Mouse (Mus musculus) neural tube, embryonic 12.5 days (tissue): ENCODE results near the gene Sctr. TPM values are rescaled to one million over a fixed set of nuclear protein-coding genes. Genes with fewer than 3 reads are reported as not detected.
A peak's percentile ranks its signal among the peaks of the same experiment; 100 is the strongest.

Experiments
- ATAC-seq: fragments of 200-750 bp; cut with Nextera tagmentation; 2 replicates; pipeline ENCODE4 v1.8.0; 2017; ENCODE audit warnings: low read depth, mild to moderate bottlenecking, moderate TSS enrichment, moderate library complexity; ENCODE audit not compliant: low FRiP score
- H3K27ac ChIP-seq: fragments of 300-500 bp; sonication (generic); 2 replicates; pipeline ENCODE4 v1.5.1; 2016
- H3K27me3 ChIP-seq: fragments of 300-500 bp; sonication (generic); replicated peaks from 2 replicates; pipeline ENCODE4 v1.6.1; 2016; ENCODE audit warnings: mild to moderate bottlenecking
- H3K36me3 ChIP-seq: fragments of 300-500 bp; sonication (generic); 2 replicates; pipeline ENCODE4 v1.6.1; 2016; ENCODE audit warnings: mild to moderate bottlenecking
- H3K4me1 ChIP-seq: fragments of 300-500 bp; sonication (generic); 2 replicates; pipeline ENCODE4 v1.6.1; 2016
- H3K4me2 ChIP-seq: fragments of 300-500 bp; sonication (generic); replicated peaks from 2 replicates; pipeline ENCODE4 v1.6.1; 2016; ENCODE audit warnings: mild to moderate bottlenecking
- H3K4me3 ChIP-seq: fragments of 300-500 bp; sonication (generic); 2 replicates; pipeline ENCODE4 v1.5.1; 2016
- H3K9ac ChIP-seq: fragments of 300-500 bp; sonication (generic); 2 replicates; pipeline ENCODE4 v1.6.1; 2016; ENCODE audit warnings: mild to moderate bottlenecking
- H3K9me3 ChIP-seq: fragments of 300-500 bp; sonication (generic); 2 replicates; pipeline ENCODE4 v1.6.1; 2016; ENCODE audit warnings: mild to moderate bottlenecking
- WGBS: fragments of 180-500 bp; shearing (Covaris S2); methylation state at CpG from one replicate; pipeline ENCODE4 v1.1.7; 2016; 5-methylcytosine and 5-hydroxymethylcytosine counted together
- polyA plus RNA-seq: library from polyadenylated mRNA; unstranded; fragments of >200 nt; fragmentation: Nextera tagmentation; extraction: Ambion mirVana; gene quantifications from 2 replicates; pipeline ENCODE4 v1.2.1, GENCODE M21; 2016

Gene Sctr
- 0.65 and 0.79 TPM in 2 replicates for polyA plus RNA-seq

DNA sequence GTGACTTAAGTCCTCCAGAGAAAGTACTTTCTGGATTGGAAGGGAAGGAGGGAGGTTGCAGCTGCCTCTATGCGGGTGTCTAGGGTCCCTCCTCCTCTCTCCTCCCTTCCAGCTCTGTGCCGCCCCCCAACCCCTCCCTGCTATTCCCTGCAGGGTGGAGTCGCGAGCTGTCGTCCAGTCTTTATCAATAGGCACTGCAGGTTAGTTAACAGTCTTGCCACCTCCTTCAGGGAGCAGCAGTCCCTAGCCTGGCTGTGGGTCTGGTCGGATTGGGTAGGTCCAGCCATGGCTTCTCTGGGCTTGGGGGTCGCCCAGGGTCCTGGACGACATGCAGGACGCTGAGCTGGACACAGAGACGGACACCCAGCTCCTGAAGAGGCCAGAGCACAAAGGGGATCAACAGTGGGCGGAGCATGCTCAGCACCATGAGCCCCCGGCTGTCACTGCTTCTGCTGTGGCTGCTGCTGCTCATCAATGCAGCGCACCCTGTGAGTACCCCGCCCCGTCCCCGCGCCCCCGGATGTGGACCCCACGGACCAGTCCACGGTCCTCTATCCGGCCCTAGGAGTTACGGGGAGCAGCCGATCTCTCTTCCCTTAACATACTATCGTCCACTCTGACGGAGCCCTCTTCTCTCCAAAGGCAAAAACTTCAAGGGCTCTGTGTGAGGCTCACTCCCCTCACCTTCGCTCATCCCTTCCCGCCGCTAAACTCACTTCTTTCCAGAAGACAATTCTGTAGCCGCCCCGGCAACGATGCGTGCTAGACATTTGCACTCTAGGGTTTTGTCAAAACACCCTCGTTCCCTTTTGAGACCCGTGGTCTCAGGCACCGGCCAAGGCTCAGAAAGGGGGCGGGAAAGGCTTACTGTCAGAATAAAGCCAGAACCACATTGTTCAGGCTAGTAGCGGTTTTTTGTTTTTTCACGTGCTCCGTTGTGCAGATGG, at the start of gene Sctr:
Gene Sctr (plus strand): TSS at position 51 of the 947 bp plus-strand sequence.
- peaks cover 14% of the 10 kb centered on the region; the same call in 1 of the 2 replicates for H3K4me1 ChIP-seq
- no peaks in the 10 kb centered on the region for H3K36me3 ChIP-seq
- peaks cover 21% of the 10 kb centered on the region for H3K27me3 ChIP-seq
- peak within 1 kb of the TSS; percentile 80 for H3K4me2 ChIP-seq
- H3K9ac ChIP-seq = peak within 1 kb of the TSS; percentile 58
- peak; percentile 86 for ATAC-seq
- H3K4me3 ChIP-seq = peak within 1 kb of the TSS; percentile 37
- whole genome bisulfite sequencing = 1% methylated on average over 39 of the region's 39 CpGs
- H3K27ac ChIP-seq = no peak within 1 kb of the TSS
- no peaks in the 10 kb centered on the region for H3K9me3 ChIP-seq

GRCm38 (mm10) chr1:119957716-119958222, 48.9 kb upstream of the Sctr start:
- H3K27ac ChIP-seq = no peak overlapping the region
- H3K36me3 ChIP-seq = no peaks in the 10 kb centered on the region
- no peak for ATAC-seq
- H3K27me3 ChIP-seq = no peaks in the 10 kb centered on the region
- H3K4me1 ChIP-seq = no peaks in the 10 kb centered on the region
- no peak overlapping the region for H3K9ac ChIP-seq
- no peaks in the 10 kb centered on the region for H3K9me3 ChIP-seq
- no peak overlapping the region for H3K4me2 ChIP-seq
- WGBS = 74% methylated on average over 9 of the region's 9 CpGs
- H3K4me3 ChIP-seq = no peak overlapping the region

- no peak overlapping the region for H3K4me2 ChIP-seq
- WGBS = 89% methylated on average over 4 of the region's 4 CpGs
- H3K4me3 ChIP-seq = no peak overlapping the region
- H3K27me3 ChIP-seq = no peaks in the 10 kb centered on the region
- H3K9ac ChIP-seq = no peak overlapping the region
- H3K27ac ChIP-seq = no peak overlapping the region
- no peak for ATAC-seq
- no peaks in the 10 kb centered on the region for H3K4me1 ChIP-seq
- no peaks in the 10 kb centered on the region for H3K36me3 ChIP-seq
- no peaks in the 10 kb centered on the region for H3K9me3 ChIP-seq
These were observed 47.2 kb upstream of the Sctr start for GRCm38 (mm10) chr1:119959464-119959863.

GRCm38 (mm10) chr1:119959920-119960319, 46.8 kb upstream of the Sctr start:
- Histone ChIP-seq H3K9me3 (no peaks in the 10 kb centered on the region), H3K27me3 (no peaks in the 10 kb centered on the region), H3K4me2 (no peak overlapping the region), H3K4me1 (no peaks in the 10 kb centered on the region), H3K27ac (no peak overlapping the region), H3K36me3 (no peaks in the 10 kb centered on the region), H3K9ac (no peak overlapping the region), H3K4me3 (no peak overlapping the region)
- no peak for ATAC-seq
- WGBS = 64% methylated on average over 7 of the region's 7 CpGs

GRCm38 (mm10) chr1:119965804-119966514, 40.7 kb upstream of the Sctr start:
- ATAC-seq = no peak
- Histone ChIP-seq H3K4me3 (no peak overlapping the region), H3K36me3 (no peaks in the 10 kb centered on the region), H3K4me2 (no peak overlapping the region), H3K9me3 (no peaks in the 10 kb centered on the region), H3K27me3 (no peaks in the 10 kb centered on the region), H3K4me1 (no peaks in the 10 kb centered on the region), H3K9ac (no peak overlapping the region), H3K27ac (no peak overlapping the region)
- 64% methylated on average over 12 of the region's 12 CpGs for WGBS

DNA sequence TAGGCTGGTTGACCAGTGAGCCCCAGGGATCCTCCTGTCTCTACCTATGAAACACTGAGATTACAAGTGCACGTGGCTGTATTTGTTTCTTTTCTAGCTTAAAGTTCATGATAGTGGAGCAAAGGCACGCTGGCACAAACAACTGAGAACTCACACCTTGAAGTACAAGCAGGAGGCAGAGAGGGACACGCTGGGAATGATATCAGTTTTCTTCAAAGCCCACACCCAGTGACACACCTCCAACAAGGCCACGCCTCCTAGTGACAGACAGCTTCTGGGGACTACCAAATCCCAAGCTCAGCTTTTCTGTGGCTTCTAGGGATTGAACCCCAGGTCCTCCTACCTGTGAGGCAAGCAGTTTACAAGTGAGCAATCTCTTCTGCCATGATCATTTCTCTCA, 33.6 kb upstream of the Sctr start:
- no peaks in the 10 kb centered on the region for H3K27me3 ChIP-seq
- H3K4me2 ChIP-seq = no peak overlapping the region
- no peaks in the 10 kb centered on the region for H3K4me1 ChIP-seq
- no peaks in the 10 kb centered on the region for H3K9me3 ChIP-seq
- no peak overlapping the region for H3K27ac ChIP-seq
- H3K36me3 ChIP-seq = no peaks in the 10 kb centered on the region
- ATAC-seq = no peak
- 42% methylated on average over 4 of the region's 4 CpGs for WGBS
- H3K4me3 ChIP-seq = no peak overlapping the region
- no peak overlapping the region for H3K9ac ChIP-seq

- H3K27me3 ChIP-seq = no peaks in the 10 kb centered on the region
- H3K36me3 ChIP-seq = no peaks in the 10 kb centered on the region
- H3K4me1 ChIP-seq = no peaks in the 10 kb centered on the region
- H3K4me3 ChIP-seq = no peak overlapping the region
- 88% methylated on average over 4 of the region's 4 CpGs for WGBS
- no peak overlapping the region for H3K27ac ChIP-seq
- H3K9ac ChIP-seq = no peak overlapping the region
- H3K9me3 ChIP-seq = no peaks in the 10 kb centered on the region
- no peak overlapping the region for H3K4me2 ChIP-seq
- ATAC-seq = no peak
These were observed 31.6 kb upstream of the Sctr start for GRCm38 (mm10) chr1:119975141-119975540.

GRCm38 (mm10) chr1:119986555-119986954, 20.1 kb upstream of the Sctr start:
- Histone ChIP-seq H3K4me3 (no peak overlapping the region), H3K9ac (no peak overlapping the region), H3K9me3 (no peaks in the 10 kb centered on the region), H3K27ac (no peak overlapping the region), H3K4me2 (no peak overlapping the region), H3K36me3 (no peaks in the 10 kb centered on the region), H3K27me3 (no peaks in the 10 kb centered on the region), H3K4me1 (no peaks in the 10 kb centered on the region)
- no peak for ATAC-seq
- WGBS = 84% methylated on average over 5 of the region's 5 CpGs

DNA sequence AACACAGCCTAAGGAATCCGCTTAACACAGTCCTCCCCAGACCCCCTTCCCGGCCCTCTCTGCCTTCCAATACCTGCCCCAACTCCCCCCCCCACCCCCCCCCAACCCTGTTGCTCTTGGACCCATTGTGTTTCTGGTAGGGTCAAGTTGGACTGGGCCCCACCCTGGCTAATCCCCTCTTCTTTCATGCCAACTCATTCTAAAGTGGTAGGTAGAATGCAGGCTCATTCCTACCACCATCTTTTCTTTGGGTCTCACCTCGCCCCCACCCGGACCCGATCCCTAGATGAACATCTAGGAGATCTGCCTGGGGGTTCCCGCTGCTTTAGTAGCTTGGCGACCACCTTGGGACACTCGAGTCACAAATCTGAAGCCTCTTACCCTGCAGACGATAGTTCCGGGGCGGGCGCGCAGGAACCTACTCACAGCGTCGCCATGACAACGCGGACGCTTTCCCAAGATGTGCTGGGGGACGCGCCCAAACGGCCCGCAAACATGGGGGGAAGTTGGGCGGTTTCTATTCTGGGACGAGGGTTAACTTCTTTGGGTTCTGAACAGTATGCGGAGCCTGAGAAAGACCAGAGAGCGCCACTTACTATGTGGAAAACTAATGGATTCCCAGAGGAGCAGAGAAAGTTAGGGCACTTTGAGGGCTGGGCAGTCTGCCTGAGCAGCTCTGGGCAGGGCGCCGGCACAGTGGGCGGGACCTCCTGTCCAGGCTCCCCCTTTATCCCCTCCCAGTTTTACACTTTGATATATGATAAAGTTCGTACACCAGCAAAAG, 9.7 kb upstream of the Sctr start, which contains the start of gene Cfap221:
Gene Cfap221 (minus strand): TSS at position 437 of the 784 bp plus-strand sequence.
- 5% methylated on average over 30 of the region's 30 CpGs for WGBS
- H3K27ac ChIP-seq = no peak within 1 kb of the TSS

GRCm38 (mm10) chr1:119997644-119998043, 9.1 kb upstream of the Sctr start:
- 32% methylated on average over 5 of the region's 5 CpGs for whole genome bisulfite sequencing

More for the DNA sequence above, 9.7 kb upstream of the Sctr start, which contains the start of gene Cfap221:
- Histone ChIP-seq H3K4me2 (peak within 1 kb of the TSS; percentile 68), H3K9me3 (no peaks in the 10 kb centered on the region), H3K4me1 (peaks cover 8% of the 10 kb centered on the region; the same call in 1 of the 2 replicates), H3K27me3 (no peaks in the 10 kb centered on the region), H3K9ac (peak within 1 kb of the TSS; percentile 3; the same call in 1 of the 2 replicates), H3K36me3 (no peaks in the 10 kb centered on the region), H3K4me3 (peak within 1 kb of the TSS; percentile 40)
- ATAC-seq = peak; percentile 88

DNA sequence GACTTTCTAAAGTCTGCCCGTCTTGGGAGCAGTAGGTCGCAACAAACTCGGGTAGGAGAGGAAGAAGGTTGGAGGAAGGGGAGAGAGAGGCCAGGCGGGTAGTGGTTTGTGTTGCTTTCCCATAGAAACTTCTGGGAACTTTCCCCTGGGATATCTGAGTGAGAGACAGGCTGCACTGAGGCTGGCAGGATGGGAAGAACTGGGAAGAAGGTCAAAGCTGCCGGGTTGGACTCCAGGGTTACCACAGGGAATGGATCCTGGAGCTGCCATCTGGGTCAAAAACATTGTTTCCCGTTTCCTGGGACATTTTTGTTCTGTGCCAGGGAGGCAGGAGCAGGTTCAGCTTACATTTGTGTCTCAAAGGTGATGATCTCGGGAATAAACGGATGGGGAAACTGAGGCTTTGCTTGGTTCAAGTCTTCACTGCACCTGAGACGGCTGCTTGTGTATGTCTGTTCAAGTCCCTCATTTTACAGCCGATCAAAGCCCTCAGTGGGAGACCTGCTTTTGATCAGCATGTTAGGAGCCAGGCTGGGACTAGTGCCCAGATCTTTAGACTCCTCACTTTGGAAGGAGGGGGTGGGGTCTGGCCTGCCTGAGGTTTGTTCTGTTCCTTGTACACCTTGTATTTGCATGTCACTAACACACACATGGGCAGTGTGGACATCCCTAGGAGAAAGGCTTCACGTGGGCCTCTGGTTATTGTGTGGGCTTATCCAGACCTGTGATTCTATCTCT, 1.3 kb downstream of the Sctr start:
- WGBS = 27% methylated on average over 11 of the region's 11 CpGs
- H3K36me3 ChIP-seq = no peaks in the 10 kb centered on the region
- 0 out of 2 replicates have a peak overlapping the region, but pooled peaks have one; percentile 37 for H3K4me3 ChIP-seq
- H3K9me3 ChIP-seq = no peaks in the 10 kb centered on the region
- no peak for ATAC-seq
- peaks cover 21% of the 10 kb centered on the region for H3K27me3 ChIP-seq
- H3K4me2 ChIP-seq = peak overlapping the region; percentile 80
- peaks cover 14% of the 10 kb centered on the region; the same call in 1 of the 2 replicates for H3K4me1 ChIP-seq
- H3K9ac ChIP-seq = peak overlapping the region; percentile 58; the same call in 1 of the 2 replicates
- no peak overlapping the region for H3K27ac ChIP-seq

More at GRCm38 (mm10) chr1:119997644-119998043, 9.1 kb upstream of the Sctr start:
- peak overlapping the region; percentile 68 for H3K4me2 ChIP-seq
- H3K36me3 ChIP-seq = no peaks in the 10 kb centered on the region
- no peaks in the 10 kb centered on the region for H3K9me3 ChIP-seq
- H3K9ac ChIP-seq = no peak overlapping the region
- ATAC-seq = peak; percentile 49; the same call in 1 of the 2 replicates
- H3K4me1 ChIP-seq = peaks cover 8% of the 10 kb centered on the region; the same call in 1 of the 2 replicates
- no peak overlapping the region for H3K27ac ChIP-seq
- no peaks in the 10 kb centered on the region for H3K27me3 ChIP-seq
- H3K4me3 ChIP-seq = no peak overlapping the region
